Mouse (Mus musculus) naive thymus-derived CD4-positive, alpha-beta T cell, adult 2 months (primary cell): Measurements from ENCODE around the gene Srrm1.

Experiments used
- DNase-seq: peaks from one replicate; pipeline ENCODE4 v3.0.0-alpha.2; 2011; ENCODE audit warnings: low read depth

Srrm1 gene

GRCm38 (mm10) chr4:135271881-135272616 is 81.1 kb downstream of the Srrm1 start:
- DNase-seq: no peak

- peak; percentile 53 for DNase-seq
These were observed 81.7 kb downstream of the Srrm1 start for GRCm38 (mm10) chr4:135271419-135271828.
